Mouse (Mus musculus): ENCODE results near the gene Gm36210. TPM values are rescaled to one million over a fixed set of nuclear protein-coding genes. Genes with fewer than 3 reads are reported as not detected.

Gene Gm36210
- total RNA-seq, 2 experiments from 2014 or later, result 0.27 to 0.38 TPM

GRCm38 (mm10) chr7:4850621-4851314 lies 55.5 kb downstream of the Gm36210 start:
- DNase-seq (ENCODE audit: extremely low spot score in 1 of 2, low spot score in 1 of 2), result no peak

- no peak for DNase-seq (ENCODE audit: extremely low spot score in 1 of 2, low spot score in 1 of 2)
Measured at GRCm38 (mm10) chr7:4849372-4849771, 56.9 kb downstream of the Gm36210 start.

Other genes starting within 250 kb of the Gm36210 start
- 100 to 1,000 TPM; 126 to 135 TPM for gene Ppp6r1, start 247.5 kb downstream of the Gm36210 start, total RNA-seq (2021)
- 10 to 100 TPM; 89.0 to 91.9 TPM for gene Hspbp1, start 221.4 kb downstream of the Gm36210 start, total RNA-seq (2021)
- gene Brsk1, start 215.9 kb downstream of the Gm36210 start, total RNA-seq (2021), result 100 to 1,000 TPM; 330 to 348 TPM
- gene Tmem150b, start 181.3 kb downstream of the Gm36210 start, total RNA-seq (2021), result not detected
- gene Kmt5c, start 166.4 kb downstream of the Gm36210 start, total RNA-seq (2021), result 10 to 100 TPM; 23.5 to 34.3 TPM
- gene Cox6b2, start 153.4 kb downstream of the Gm36210 start, total RNA-seq (2021), result 1 to 10 TPM; 5.2 to 6.1 TPM
- not detected for gene Fam71e2, start 135.2 kb downstream of the Gm36210 start, total RNA-seq (2021)
- under 1 TPM; 0.27 to 0.49 TPM for gene Il11, start 123.7 kb downstream of the Gm36210 start, total RNA-seq (2021)
- gene Tmem190, start 123.6 kb downstream of the Gm36210 start, total RNA-seq (2021), result not detected
- gene Tmem238, start 116.9 kb downstream of the Gm36210 start, total RNA-seq (2021), result 1 to 10 TPM; 2.2 to 2.6 TPM
- 100 to 1,000 TPM; 484 to 506 TPM for gene Rpl28, start 113.6 kb downstream of the Gm36210 start, total RNA-seq (2021)
- 100 to 1,000 TPM in 1 of 2 experiments, 10 to 100 TPM in 1; 97.7 to 112 TPM for gene Ube2s, start 93.9 kb downstream of the Gm36210 start, total RNA-seq (2021)
- gene Shisa7, start 61.8 kb downstream of the Gm36210 start, total RNA-seq (2021), result 100 to 1,000 TPM; 132 to 182 TPM
- 1 to 10 TPM; 5.6 to 6.0 TPM for gene Isoc2b, start 36.3 kb downstream of the Gm36210 start, total RNA-seq (2021)
- 10 to 100 TPM; 11.2 to 12.4 TPM for gene Isoc2a, start 29.4 kb downstream of the Gm36210 start, total RNA-seq (2021)
- gene Zfp628, start 8.7 kb upstream of the Gm36210 start, total RNA-seq (2021), result 10 to 100 TPM; 13.4 to 14.3 TPM
- 100 to 1,000 TPM; 109 to 112 TPM for gene Nat14, start 15.5 kb upstream of the Gm36210 start, total RNA-seq (2021)
- gene Ssc5d, start 19.3 kb upstream of the Gm36210 start, total RNA-seq (2021), result 1 to 10 TPM; 1.4 to 2.3 TPM
- under 1 TPM in 1 of 2 experiments, not detected in 1; 0.59 TPM for gene Sbk2, start 57.9 kb upstream of the Gm36210 start, total RNA-seq (2021)
- under 1 TPM; 0.59 to 0.66 TPM for gene Sbk3, start 64.7 kb upstream of the Gm36210 start, total RNA-seq (2021)
- 10 to 100 TPM; 31.9 to 41.4 TPM for gene Zfp579, start 89.6 kb upstream of the Gm36210 start, total RNA-seq (2021)
- gene Zfp524, start 107.9 kb upstream of the Gm36210 start, total RNA-seq (2021), result 1 to 10 TPM; 7.7 to 8.2 TPM
- gene Fiz1, start 108.2 kb upstream of the Gm36210 start, total RNA-seq (2021), result 10 to 100 TPM; 21.3 to 21.7 TPM
- not detected for gene Gm44973, start 109.0 kb upstream of the Gm36210 start, total RNA-seq (2021)
- gene Zfp865, start 113.9 kb upstream of the Gm36210 start, total RNA-seq (2021), result 10 to 100 TPM; 33.0 to 41.3 TPM
- 10 to 100 TPM; 66.1 to 73.5 TPM for gene Ccdc106, start 114.0 kb upstream of the Gm36210 start, total RNA-seq (2021)
- not detected for gene 4632433K11Rik, start 127.6 kb upstream of the Gm36210 start, total RNA-seq (2021)
- 1 to 10 TPM; 5.1 to 6.5 TPM for gene Zfp784, start 131.9 kb upstream of the Gm36210 start, total RNA-seq (2021)
- gene Zfp580, start 145.0 kb upstream of the Gm36210 start, total RNA-seq (2021), result 10 to 100 TPM; 43.1 to 44.0 TPM
- gene U2af2, start 155.6 kb upstream of the Gm36210 start, total RNA-seq (2021), result 100 to 1,000 TPM; 170 to 180 TPM
- gene Epn1, start 173.7 kb upstream of the Gm36210 start, total RNA-seq (2021), result 100 to 1,000 TPM; 520 to 560 TPM
- gene Rfpl4, start 210.4 kb upstream of the Gm36210 start, total RNA-seq (2021), result not detected
- gene Rasl2-9, start 219.4 kb upstream of the Gm36210 start, total RNA-seq (2021), result under 1 TPM in 1 of 2 experiments, not detected in 1; 0.49 TPM
- not detected for gene Vmn1r55, start 243.2 kb upstream of the Gm36210 start, total RNA-seq (2021)